Mouse (Mus musculus): Measurements from ENCODE around the gene Ubtd2.

Ubtd2 gene

GRCm38 (mm10) chr11:32544041-32544440, 88.9 kb downstream of the Ubtd2 start:
- in situ Hi-C loops (cut with MboI, MseI) = no loop called here

GRCm38 (mm10) chr11:32544497-32544896, 89.3 kb downstream of the Ubtd2 start:
- in situ Hi-C loops (cut with MboI, MseI) = no loop called here

- in situ Hi-C loops (cut with MboI, MseI) = no loop called here
These were observed 90.4 kb downstream of the Ubtd2 start for GRCm38 (mm10) chr11:32545605-32546004.

GRCm38 (mm10) chr11:32546483-32546882, 91.3 kb downstream of the Ubtd2 start:
- in situ Hi-C loops (cut with MboI, MseI) = no loop called here

GRCm38 (mm10) chr11:32547391-32547947, 92.3 kb downstream of the Ubtd2 start:
- in situ Hi-C loops (cut with MboI, MseI) = no loop called here

GRCm38 (mm10) chr11:32548240-32548639, 93.1 kb downstream of the Ubtd2 start:
- in situ Hi-C loops (cut with MboI, MseI) = no loop called here

GRCm38 (mm10) chr11:32549236-32549635, 94.1 kb downstream of the Ubtd2 start:
- in situ Hi-C loops (cut with MboI, MseI) = no loop called here

- in situ Hi-C loops (cut with MboI, MseI) = loop anchor here (10.0 to 25.0 kb wide), 2 partner anchors 1385 to 1487 kb away; partner anchors contain the start of gene Lcp2
These were observed 94.9 kb downstream of the Ubtd2 start for GRCm38 (mm10) chr11:32550102-32550501.

GRCm38 (mm10) chr11:32551056-32551455, 95.9 kb downstream of the Ubtd2 start:
- in situ Hi-C loops (cut with MboI, MseI) = loop anchor here (10.0 to 25.0 kb wide), 2 partner anchors 1384 to 1486 kb away; partner anchors contain the start of gene Lcp2

GRCm38 (mm10) chr11:32551579-32552297, 96.6 kb downstream of the Ubtd2 start:
- in situ Hi-C loops (cut with MboI, MseI) = loop anchor here (10.0 to 25.0 kb wide), 2 partner anchors 1383 to 1486 kb away; partner anchors contain the start of gene Lcp2

GRCm38 (mm10) chr11:32552401-32553090, 97.4 kb downstream of the Ubtd2 start:
- in situ Hi-C loops (cut with MboI, MseI) = loop anchor here (10.0 to 25.0 kb wide), 2 partner anchors 1382 to 1485 kb away; partner anchors contain the start of gene Lcp2

- in situ Hi-C loops (cut with MboI, MseI) = loop anchor here (10.0 to 25.0 kb wide), 2 partner anchors 1381 to 1484 kb away; partner anchors contain the start of gene Lcp2
These were observed 98.4 kb downstream of the Ubtd2 start for GRCm38 (mm10) chr11:32553311-32554140.

GRCm38 (mm10) chr11:32554141-32555091, 99.2 kb downstream of the Ubtd2 start:
- in situ Hi-C loops (cut with MboI, MseI) = loop anchor here (10.0 to 25.0 kb wide), 2 partner anchors 1380 to 1483 kb away; partner anchors contain the start of gene Lcp2

GRCm38 (mm10) chr11:32555103-32555689, 100.0 kb downstream of the Ubtd2 start:
- in situ Hi-C loops (cut with MboI, MseI) = loop anchor here (10.0 to 25.0 kb wide), 2 partner anchors 1380 to 1482 kb away; partner anchors contain the start of gene Lcp2

- in situ Hi-C loops (cut with MboI, MseI) = loop anchor here (10.0 to 25.0 kb wide), 2 partner anchors 1378 to 1481 kb away; partner anchors contain the start of gene Lcp2
These were observed 101.3 kb downstream of the Ubtd2 start for GRCm38 (mm10) chr11:32556333-32556990.

- in situ Hi-C loops (cut with MboI, MseI) = loop anchor here (10.0 to 25.0 kb wide), 2 partner anchors 1377 to 1479 kb away; partner anchors contain the start of gene Lcp2
These were observed 102.9 kb downstream of the Ubtd2 start for GRCm38 (mm10) chr11:32558026-32558425.

- in situ Hi-C loops (cut with MboI, MseI) = loop anchor here (10.0 to 25.0 kb wide), 2 partner anchors 1376 to 1479 kb away; partner anchors contain the start of gene Lcp2
These were observed 103.5 kb downstream of the Ubtd2 start for GRCm38 (mm10) chr11:32558677-32559076.

GRCm38 (mm10) chr11:32560015-32560770, 105.0 kb downstream of the Ubtd2 start:
- in situ Hi-C loops (cut with MboI, MseI) = loop anchor here (10.0 to 25.0 kb wide), 2 partner anchors 535 to 1477 kb away; partner anchors contain the start of gene Lcp2

Data from regulatory T cell (primary cell).